Mouse (Mus musculus) kidney, postnatal 36 days (tissue): ENCODE measurements around the gene Igf2r.

ENCODE experiments used
- DNase-seq, 2 experiments: peaks; one replicate each; pipeline ENCODE4 v3.0.0; 2021 to 2022; ENCODE audit warnings: mixed read lengths in 2 of 2

Gene Igf2r

DNA sequence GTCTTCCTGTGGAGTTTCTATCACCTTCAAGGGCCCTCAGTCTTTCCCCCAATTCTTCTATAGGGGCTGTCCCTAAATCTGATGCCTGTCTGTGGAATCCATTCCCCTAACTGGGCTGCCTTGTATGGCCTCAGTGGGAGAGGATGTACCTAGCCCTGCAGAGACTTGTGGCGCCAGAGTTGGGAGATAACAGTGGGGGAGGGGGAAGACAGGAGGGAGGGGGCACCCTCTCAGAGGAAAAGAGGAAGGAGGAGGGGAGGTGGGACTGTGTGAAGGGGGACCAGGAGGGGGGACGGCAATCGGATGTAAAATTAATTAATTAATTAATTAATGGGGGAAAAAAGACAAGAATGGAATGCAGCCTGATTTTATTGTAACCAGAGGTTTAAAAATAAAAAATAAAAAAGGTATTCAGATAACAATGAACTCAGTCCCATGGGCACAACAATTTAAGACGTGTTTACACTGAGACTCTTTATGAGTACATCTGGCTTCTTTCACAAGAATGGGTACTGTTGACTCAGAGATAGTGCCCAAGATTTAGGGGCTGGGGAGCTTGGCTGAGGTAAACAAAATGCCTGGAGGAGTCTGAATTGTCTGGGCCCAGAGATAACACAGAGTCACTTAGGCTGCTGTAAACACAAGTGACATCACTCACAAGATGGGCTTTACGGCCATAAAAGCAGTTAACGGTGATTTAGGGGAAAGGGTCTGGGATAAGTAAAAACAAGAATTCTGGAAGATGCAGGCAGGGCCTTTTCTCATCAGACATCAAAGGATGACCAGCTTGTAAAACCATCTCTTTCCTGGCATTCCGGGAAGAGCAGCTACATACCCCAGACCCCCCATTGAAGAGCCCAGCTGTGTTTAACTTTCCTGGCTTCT is 100.7 kb downstream of the Igf2r start:
- no peak for DNase-seq

DNA sequence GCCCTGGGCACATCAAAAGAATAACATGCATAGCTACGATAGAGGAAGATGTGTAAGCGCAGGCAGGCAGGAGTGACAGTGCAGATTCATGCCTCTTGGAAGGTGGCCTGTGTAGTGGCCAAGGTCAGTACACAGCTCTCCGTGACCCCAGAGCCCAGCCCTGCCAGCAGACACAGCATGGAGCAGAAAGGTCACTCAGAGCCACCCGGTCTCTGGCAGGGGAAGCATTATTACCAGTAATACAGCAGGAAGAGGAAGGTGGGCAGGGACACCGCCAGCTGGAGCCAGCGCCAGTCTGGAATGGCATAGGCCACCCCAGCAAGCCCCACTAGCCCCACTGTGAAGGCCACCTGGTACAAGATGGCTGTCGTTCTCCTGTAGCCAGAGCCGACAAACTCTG is 105.3 kb downstream of the Igf2r start:
- DNase-seq: peak; percentile 50 to 58

DNA sequence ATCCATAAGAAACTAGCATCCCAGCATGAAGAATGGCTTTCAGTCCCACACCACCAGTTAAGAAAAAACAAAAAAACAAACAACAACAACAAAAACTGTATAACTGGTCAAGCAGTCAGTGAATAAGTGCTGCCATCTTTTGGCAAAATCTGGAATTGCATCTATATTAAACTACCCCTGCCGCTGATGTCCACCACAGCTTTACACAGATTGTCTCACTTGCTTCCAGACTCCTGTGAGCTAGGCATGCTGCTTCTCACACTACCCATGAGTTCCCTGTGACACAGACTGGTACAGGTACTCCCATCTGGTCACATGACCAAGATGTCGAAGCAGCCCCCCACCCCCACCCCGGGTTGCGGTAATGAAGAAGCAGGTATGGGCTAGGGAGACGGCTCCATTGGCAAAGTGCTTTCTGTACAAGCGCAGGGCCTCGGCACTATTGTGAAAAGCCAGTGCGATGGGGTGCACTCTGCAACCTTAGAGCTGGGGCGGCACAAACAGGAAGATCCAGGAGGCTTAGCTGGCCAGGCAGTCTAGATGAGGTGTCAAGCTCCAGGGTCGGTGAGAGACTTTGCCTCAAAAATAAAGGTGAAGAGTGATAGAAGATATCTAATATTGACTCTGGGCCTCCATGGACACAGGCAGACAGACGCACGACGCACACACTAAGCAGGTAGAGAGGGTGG is 108.7 kb downstream of the Igf2r start:
- peak in 1 of 2 experiments; percentile 55 for DNase-seq

DNA sequence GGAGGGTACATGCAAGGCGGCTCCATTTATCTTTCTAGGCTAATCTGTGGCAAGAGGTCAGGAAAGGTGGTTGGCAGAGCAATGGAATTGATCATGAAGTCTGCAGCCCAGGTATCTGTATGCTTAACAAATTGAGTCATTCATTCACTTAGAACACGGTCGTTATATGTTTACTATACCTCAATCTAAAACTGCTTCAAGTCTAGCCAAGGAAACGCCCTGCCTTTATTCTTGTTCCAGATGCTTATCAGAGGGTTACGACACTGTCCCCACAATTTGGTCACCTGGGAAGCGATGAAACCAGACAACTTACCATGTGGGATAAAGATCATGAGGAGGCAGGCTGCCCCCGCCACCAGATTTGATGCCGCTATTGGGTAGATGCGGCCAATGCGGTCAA is 110.2 kb downstream of the Igf2r start:
- no peak for DNase-seq

DNA sequence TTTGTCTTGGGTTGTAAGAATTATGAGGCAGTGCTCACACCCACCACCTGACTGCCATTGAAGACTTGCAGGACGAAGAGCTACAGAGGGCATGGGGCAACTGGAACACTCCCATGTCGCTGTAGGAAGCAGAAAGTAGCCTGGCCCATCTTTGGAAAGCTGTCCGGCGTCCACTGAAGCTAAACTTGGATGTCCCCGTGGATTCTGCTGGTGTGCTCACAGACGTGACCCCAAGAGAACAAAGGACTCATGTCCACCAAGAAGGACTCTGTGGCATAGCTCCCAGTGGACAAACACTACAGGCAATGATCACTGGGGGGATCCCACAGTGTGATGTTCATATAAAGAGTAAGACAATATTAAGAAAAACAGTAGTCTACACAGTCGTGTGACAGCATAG is 110.7 kb downstream of the Igf2r start:
- DNase-seq: no peak

DNA sequence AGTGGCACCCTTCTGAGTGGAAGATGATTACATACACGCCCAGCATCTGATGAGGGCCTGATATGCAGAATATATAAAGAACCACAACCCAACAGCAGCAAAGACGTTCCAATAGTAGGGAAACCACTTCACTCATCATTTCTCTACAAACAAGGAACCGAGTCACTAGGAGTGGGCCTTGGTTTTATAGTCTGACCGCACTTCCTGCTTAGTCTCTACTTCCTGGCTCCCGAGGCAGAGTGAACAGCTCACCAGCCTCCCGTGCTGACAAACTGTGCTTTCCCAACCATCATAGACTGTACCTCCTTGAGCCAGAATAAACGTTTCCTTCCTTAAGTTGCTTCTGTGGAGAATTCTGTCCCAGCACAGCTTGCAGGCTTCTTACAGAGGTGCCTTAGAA is 113.6 kb downstream of the Igf2r start:
- no peak for DNase-seq

DNA sequence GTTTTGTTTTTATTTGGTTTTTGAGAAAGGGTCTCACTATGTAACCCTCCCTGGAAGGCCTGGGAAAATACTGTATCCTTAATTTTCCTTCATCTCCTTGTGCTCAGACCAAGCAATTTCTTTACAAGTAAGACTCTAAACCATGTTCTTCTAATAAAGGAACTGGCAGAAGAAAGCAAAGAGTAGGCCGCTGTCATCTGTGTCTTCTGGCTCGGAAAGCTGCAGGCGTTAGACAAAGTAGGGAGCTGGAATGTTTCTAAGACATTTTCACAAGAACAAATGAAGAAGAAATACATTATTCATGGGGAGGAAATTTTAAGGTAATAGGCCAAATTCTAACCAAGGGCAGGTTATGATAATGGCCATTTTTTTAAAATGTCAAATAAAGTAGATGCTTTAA is 115.4 kb downstream of the Igf2r start:
- DNase-seq: no peak

DNA sequence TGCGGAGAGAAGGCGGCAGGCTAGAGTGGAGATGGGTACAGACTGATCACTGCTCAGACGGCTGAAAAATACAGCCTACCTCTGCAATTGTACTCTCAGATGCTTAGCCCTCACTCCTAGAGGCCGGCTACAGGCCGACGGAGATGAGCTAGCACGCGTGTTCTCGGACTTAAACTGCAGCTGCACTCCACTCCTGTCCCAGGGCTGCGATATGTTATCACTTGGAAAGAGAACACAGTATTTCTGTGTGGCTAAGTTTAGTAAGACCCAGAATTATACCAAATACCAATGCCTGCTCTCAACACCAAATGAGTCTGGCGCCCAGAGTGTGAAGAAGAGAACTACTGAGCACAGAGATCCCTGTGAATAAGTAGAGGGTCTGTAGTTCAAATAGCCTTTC is 116.9 kb downstream of the Igf2r start:
- DNase-seq: no peak

DNA sequence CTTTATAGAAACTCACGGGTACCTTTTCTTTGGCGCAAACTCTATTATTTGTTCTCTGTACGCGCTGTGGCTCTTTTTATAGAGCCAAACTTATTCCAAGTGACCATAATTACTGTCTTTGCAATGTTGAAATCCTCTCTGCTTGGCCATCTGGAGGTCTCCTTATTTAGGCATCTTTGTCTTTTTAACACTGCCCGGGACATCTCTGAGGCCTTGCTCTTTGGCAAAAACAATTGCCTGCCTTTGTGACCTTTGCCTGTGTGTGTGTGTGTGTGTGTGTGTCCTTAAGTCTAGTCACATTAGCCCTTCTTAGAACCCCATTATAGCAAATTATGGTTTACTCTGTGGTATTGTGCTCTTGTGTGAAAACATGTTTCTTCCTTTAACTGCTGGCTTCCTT is 124.0 kb downstream of the Igf2r start:
- no peak for DNase-seq

DNA sequence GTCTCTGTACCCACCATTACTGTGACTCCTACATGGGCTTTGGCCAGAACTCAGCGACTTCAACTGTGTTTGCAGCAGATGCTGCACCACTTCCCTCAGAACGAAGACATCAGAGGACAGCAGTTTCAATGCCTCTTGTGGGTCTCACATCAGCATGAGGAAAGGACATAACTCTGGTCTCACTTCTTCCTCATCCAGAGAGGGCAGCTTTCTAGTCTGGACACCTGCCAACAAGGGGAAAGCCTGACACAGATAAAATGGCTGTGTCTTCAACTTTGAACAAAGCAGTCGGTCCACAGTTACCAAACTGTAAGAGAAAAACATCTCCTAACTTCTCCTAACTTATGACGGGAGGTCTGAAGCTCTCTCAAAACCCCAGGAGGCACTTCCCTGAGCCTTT is 128.4 kb downstream of the Igf2r start:
- no peak for DNase-seq

DNA sequence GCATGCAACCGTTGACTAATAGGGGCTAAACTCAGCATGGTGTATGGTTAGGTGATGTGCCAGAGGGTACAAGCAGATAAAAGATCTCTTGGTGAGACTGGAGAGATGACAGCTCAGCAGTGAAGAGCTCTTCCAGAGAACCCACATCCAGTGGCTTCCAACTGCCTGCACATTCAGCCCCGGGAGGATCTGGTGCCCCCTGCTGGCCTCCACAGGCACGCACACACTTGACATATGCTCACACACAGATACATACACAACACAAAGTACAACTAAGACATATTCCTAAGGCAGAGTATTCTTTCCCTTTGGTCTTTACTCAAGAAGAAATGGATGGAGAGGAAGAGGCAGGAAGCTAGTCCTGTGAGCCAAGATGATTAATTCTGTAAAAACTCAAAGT is 129.9 kb downstream of the Igf2r start:
- DNase-seq: no peak

DNA sequence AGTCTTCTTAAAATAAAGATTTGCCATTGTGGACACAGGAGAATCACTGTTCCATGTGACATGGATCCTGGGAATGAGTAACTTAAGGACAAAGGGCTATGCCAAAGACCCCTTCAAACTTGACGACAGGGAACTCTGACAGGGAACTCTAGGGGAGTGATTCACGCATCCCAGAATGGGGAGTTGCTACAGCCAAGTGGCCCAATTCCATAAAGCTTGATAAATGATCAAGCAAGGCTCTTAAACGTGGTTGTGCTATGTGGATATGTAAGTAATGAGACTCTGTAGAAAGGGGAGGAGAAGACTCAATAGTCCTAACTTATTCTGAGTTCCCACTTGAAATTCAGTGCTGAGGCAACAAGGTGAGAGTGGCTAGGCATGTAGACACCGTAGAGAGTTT is 134.7 kb downstream of the Igf2r start:
- no peak for DNase-seq
